Mouse (Mus musculus) liver, postnatal 0 days (tissue): ENCODE results near the gene Coro2a. TPM values are rescaled to one million over a fixed set of nuclear protein-coding genes. Genes with fewer than 3 reads are reported as not detected.

Source experiments
- ATAC-seq: fragments of 200-750 bp; cut with Nextera tagmentation; 2 replicates; pipeline ENCODE4 v1.8.0; 2017; ENCODE audit warnings: mild to moderate bottlenecking, moderate library complexity
- DNase-seq: peaks from one replicate; pipeline ENCODE4 v3.0.0-alpha.2; 2016
- H3K27ac ChIP-seq: fragments of 300-500 bp; sonication (generic); 2 replicates; pipeline ENCODE4 v1.5.1; 2014; ENCODE audit warnings: antibody characterized with exemption, moderate library complexity, mild to moderate bottlenecking, low read depth
- H3K27me3 ChIP-seq: fragments of 300-500 bp; sonication (generic); 2 replicates; pipeline ENCODE4 v1.6.1; 2014; ENCODE audit warnings: low read length, control low read depth, mixed read lengths; ENCODE audit not compliant: insufficient read depth
- H3K36me3 ChIP-seq: fragments of 300-500 bp; sonication (generic); replicated peaks from 2 replicates; pipeline ENCODE4 v1.6.1; 2014; ENCODE audit warnings: mild to moderate bottlenecking, control low read depth, low read length, moderate library complexity, mixed read lengths; ENCODE audit not compliant: insufficient read depth
- H3K4me1 ChIP-seq: fragments of 300-500 bp; sonication (generic); 2 replicates; pipeline ENCODE4 v1.6.1; 2014; ENCODE audit warnings: antibody characterized with exemption, mild to moderate bottlenecking, control low read depth; ENCODE audit not compliant: insufficient read depth
- H3K4me2 ChIP-seq: fragments of 300-500 bp; sonication (generic); 2 replicates; pipeline ENCODE4 v1.6.1; 2014; ENCODE audit warnings: low read depth, mild to moderate bottlenecking, low read length, moderate library complexity, mixed read lengths
- H3K4me3 ChIP-seq: fragments of 300-500 bp; sonication (generic); 2 replicates; pipeline ENCODE4 v1.5.1; 2014; ENCODE audit warnings: low read depth, low read length
- H3K9ac ChIP-seq: fragments of 300-500 bp; sonication (generic); replicated peaks from 2 replicates; pipeline ENCODE4 v1.6.1; 2014; ENCODE audit warnings: mild to moderate bottlenecking, moderate library complexity
- H3K9me3 ChIP-seq: fragments of 300-500 bp; sonication (generic); 2 replicates; pipeline ENCODE4 v1.6.1; 2016; ENCODE audit warnings: mild to moderate bottlenecking, control low read depth, low read length, mixed read lengths
- CTCF ChIP-seq: sonication (generic); IDR thresholded peaks from 2 replicates; pipeline ENCODE4 v1.5.1; 2016; ENCODE audit warnings: antibody characterized with exemption, low read depth
- EP300 ChIP-seq: IDR thresholded peaks from 2 replicates; pipeline ENCODE4 v1.6.1; 2016; ENCODE audit warnings: antibody characterized with exemption, low read depth, mild to moderate bottlenecking
- WGBS: fragments of 180-500 bp; shearing (Covaris S2); extraction: QIAGEN DNeasy Blood & Tissue Kit; methylation state at CpG from one replicate; pipeline ENCODE4 v1.1.7; 2014; ENCODE audit not compliant: insufficient replicate concordance; 5-methylcytosine and 5-hydroxymethylcytosine counted together
- polyA plus RNA-seq: library from polyadenylated mRNA; unstranded; fragments of >200 nt; fragmentation: Nextera tagmentation; extraction: Ambion mirVana; gene quantifications from 2 replicates; pipeline ENCODE4 v1.2.1, GENCODE M21; 2015

The Coro2a gene
- polyA plus RNA-seq, 1 experiment from 2014 or later = 2.2 TPM

GRCm38 (mm10) chr4:46558672-46559667 lies 43.0 kb downstream of the Coro2a start:
- peak overlapping the region; percentile 36; the same call in 1 of the 2 replicates for H3K4me2 ChIP-seq
- WGBS = 39% methylated on average over 22 of the region's 22 CpGs

GRCm38 (mm10) chr4:46556933-46557332 lies 45.1 kb downstream of the Coro2a start:
- H3K27me3 ChIP-seq = no peaks in the 10 kb centered on the region
- whole genome bisulfite sequencing = 64% methylated on average over 3 of the region's 3 CpGs
- no peak overlapping the region for H3K4me3 ChIP-seq
- H3K27ac ChIP-seq = no peak overlapping the region
- no peak for DNase-seq
- H3K4me1 ChIP-seq = peaks cover 30% of the 10 kb centered on the region
- no peaks in the 10 kb centered on the region for H3K36me3 ChIP-seq
- TF ChIP-seq CTCF = no peak
- TF ChIP-seq EP300 = no peak
- H3K9me3 ChIP-seq = no peaks in the 10 kb centered on the region
- no peak overlapping the region for H3K4me2 ChIP-seq
- no peak for ATAC-seq
- H3K9ac ChIP-seq = no peak overlapping the region

More at GRCm38 (mm10) chr4:46558672-46559667, 43.0 kb downstream of the Coro2a start:
- H3K4me1 ChIP-seq = peaks cover 29% of the 10 kb centered on the region
- ATAC-seq (no peak), DNase-seq (no peak)
- no peak overlapping the region for H3K9ac ChIP-seq
- no peak for TF ChIP-seq CTCF
- TF ChIP-seq EP300 = no peak
- H3K27me3 ChIP-seq = no peaks in the 10 kb centered on the region
- H3K27ac ChIP-seq = peak overlapping the region; percentile 34; the same call in 1 of the 2 replicates
- no peaks in the 10 kb centered on the region for H3K36me3 ChIP-seq
- H3K4me3 ChIP-seq = no peak overlapping the region
- H3K9me3 ChIP-seq = no peaks in the 10 kb centered on the region

DNA sequence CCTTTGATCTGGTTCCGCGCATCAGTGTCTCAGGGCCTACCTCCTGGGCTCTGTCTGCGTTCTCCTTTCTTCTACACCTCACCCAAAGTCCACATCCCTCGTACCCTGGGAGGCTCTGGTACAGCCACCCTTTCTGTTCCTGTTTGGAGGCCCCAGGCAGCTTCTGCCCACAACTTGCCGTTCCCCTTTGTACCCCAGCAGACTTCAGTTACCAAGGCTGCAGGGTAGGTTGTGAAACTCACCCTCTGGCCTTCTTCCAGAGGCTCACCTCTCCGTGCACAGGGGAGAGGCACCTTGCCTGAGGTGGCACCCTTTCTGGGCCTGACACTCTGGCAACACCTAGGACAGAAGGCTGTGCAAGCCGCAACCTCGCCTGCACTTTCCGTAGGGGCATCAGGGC lies 46.2 kb downstream of the Coro2a start:
- Histone ChIP-seq H3K27me3 (no peaks in the 10 kb centered on the region), H3K9me3 (no peaks in the 10 kb centered on the region), H3K27ac (peak overlapping the region; percentile 76), H3K36me3 (no peaks in the 10 kb centered on the region), H3K4me1 (peaks cover 30% of the 10 kb centered on the region), H3K9ac (no peak overlapping the region), H3K4me3 (no peak overlapping the region), H3K4me2 (no peak overlapping the region)
- 58% methylated on average over 9 of the region's 9 CpGs for WGBS
- TF ChIP-seq EP300 (no peak), CTCF (no peak)
- ATAC-seq (peak; percentile 24; the same call in 1 of the 2 replicates), DNase-seq (peak; percentile 69)

DNA sequence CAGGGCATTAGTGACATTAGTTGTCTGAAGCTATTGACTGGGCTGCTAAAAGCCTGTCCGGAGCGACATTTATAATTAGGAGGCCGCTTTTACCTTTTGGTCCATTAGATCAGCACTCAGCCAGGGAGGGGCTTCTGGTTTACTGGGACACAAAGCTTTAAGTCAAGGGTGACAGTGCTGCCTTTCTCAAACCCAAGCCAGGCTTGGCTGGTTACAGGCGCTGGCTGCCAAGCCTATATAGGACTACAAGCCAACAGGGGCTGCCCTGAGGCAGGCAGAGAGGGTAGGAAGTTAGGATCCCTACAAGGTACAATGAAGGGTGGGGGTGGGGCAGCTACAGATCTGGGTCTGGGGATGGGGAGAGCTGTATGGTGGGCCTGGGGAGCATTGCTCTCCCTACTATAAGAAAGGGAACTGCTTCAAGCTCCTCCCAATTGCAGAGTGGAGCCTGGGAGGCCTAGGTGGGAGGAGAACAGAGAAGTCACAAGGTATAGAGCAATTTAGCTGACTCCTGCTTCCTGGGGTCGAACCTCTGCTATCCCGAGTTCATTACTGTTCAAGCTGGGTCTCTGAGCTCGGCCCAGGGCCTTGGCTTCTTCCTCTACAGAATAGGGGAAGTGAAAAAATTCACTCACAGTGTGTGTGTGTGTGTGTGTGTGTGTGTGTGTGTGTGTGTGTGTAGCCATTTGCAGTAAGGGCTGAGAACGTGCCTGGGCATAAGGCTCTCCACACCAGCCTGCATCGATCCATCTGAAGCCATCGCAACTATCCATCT lies 47.5 kb downstream of the Coro2a start:
- DNase-seq (peak; percentile 55), ATAC-seq (peak; percentile 72)
- H3K4me1 ChIP-seq = peaks cover 33% of the 10 kb centered on the region

DNA sequence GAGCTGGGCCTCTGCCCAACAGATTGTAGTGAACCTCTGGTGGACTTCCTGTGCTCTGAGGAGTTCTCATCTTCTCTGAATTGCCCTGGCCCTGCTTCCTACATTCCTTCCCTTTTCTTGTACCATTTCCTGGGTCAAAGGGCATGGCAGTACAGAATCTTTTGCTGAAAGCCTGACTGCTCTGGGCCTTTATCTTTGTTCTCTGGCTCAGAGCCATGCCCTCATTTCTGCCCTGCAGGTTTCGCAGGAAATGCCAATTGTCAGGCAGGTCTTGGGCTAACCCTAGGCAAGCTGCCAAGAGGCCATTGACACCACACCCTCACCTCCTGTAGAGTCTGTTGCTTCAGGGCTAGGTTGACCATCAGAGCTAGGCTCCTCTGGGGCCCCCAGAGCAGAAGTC lies 48.1 kb downstream of the Coro2a start:
- Histone ChIP-seq H3K9ac (no peak overlapping the region), H3K27ac (peak overlapping the region; percentile 76), H3K27me3 (no peaks in the 10 kb centered on the region), H3K4me2 (no peak overlapping the region), H3K4me3 (no peak overlapping the region), H3K36me3 (no peaks in the 10 kb centered on the region; the same call in 1 of the 2 replicates), H3K4me1 (peaks cover 28% of the 10 kb centered on the region), H3K9me3 (no peaks in the 10 kb centered on the region)
- 32% methylated on average over 1 of the region's 1 CpGs for WGBS
- TF ChIP-seq EP300 (no peak), CTCF (no peak)
- DNase-seq = peak; percentile 64
- ATAC-seq = peak; percentile 31

More for the DNA sequence above, 47.5 kb downstream of the Coro2a start:
- no peaks in the 10 kb centered on the region; the same call in 1 of the 2 replicates for H3K36me3 ChIP-seq
- no peak overlapping the region for H3K4me2 ChIP-seq
- 58% methylated on average over 10 of the region's 10 CpGs for WGBS
- H3K27me3 ChIP-seq = no peaks in the 10 kb centered on the region
- H3K9ac ChIP-seq = no peak overlapping the region
- no peak for TF ChIP-seq EP300
- TF ChIP-seq CTCF = no peak
- no peaks in the 10 kb centered on the region for H3K9me3 ChIP-seq
- H3K27ac ChIP-seq = peak overlapping the region; percentile 76
- no peak overlapping the region for H3K4me3 ChIP-seq

GRCm38 (mm10) chr4:46550406-46550805 lies 51.6 kb downstream of the Coro2a start:
- Histone ChIP-seq H3K4me3 (no peak overlapping the region), H3K9ac (no peak overlapping the region), H3K4me2 (no peak overlapping the region), H3K27me3 (no peaks in the 10 kb centered on the region), H3K4me1 (peaks cover 15% of the 10 kb centered on the region), H3K36me3 (no peaks in the 10 kb centered on the region; the same call in 1 of the 2 replicates), H3K27ac (no peak overlapping the region), H3K9me3 (no peaks in the 10 kb centered on the region)
- DNase-seq (no peak), ATAC-seq (no peak)
- WGBS = 61% methylated on average over 8 of the region's 8 CpGs
- TF ChIP-seq CTCF (no peak), EP300 (no peak)
